Mouse (Mus musculus) limb, embryonic 13.5 days (tissue): ENCODE measurements at regions not wholly inside any gene's neighbourhood (a gene's known extent, or its start where the extent isn't known, plus 50 kb on each side); places are given as distances from the start of the nearest gene placed in this dataset.
A peak's percentile ranks its signal among the peaks of the same experiment; 100 is the strongest.

Experiments
- ATAC-seq: fragments of 200-750 bp; cut with Nextera tagmentation; 2 replicates; pipeline ENCODE4 v1.8.0; 2017; ENCODE audit warnings: low read depth, moderate number of reproducible peaks, moderate TSS enrichment; ENCODE audit not compliant: low FRiP score
- H3K27ac ChIP-seq: fragments of 300-500 bp; sonication (generic); 2 replicates; pipeline ENCODE4 v1.5.1; 2015; ENCODE audit warnings: inconsistent platforms, mild to moderate bottlenecking, moderate library complexity
- H3K27me3 ChIP-seq: fragments of 300-500 bp; sonication (generic); 2 replicates; pipeline ENCODE4 v1.6.1; 2015; ENCODE audit warnings: mild to moderate bottlenecking, inconsistent platforms
- H3K36me3 ChIP-seq: fragments of 300-500 bp; sonication (generic); 2 replicates; pipeline ENCODE4 v1.6.1; 2015; ENCODE audit warnings: inconsistent platforms, mild to moderate bottlenecking, moderate library complexity
- H3K4me1 ChIP-seq: fragments of 300-500 bp; sonication (generic); 2 replicates; pipeline ENCODE4 v1.6.1; 2015; ENCODE audit warnings: inconsistent platforms
- H3K4me2 ChIP-seq: fragments of 300-500 bp; sonication (generic); replicated peaks from 2 replicates; pipeline ENCODE4 v1.6.1; 2015; ENCODE audit warnings: inconsistent platforms, mild to moderate bottlenecking, moderate library complexity
- H3K4me3 ChIP-seq: fragments of 300-500 bp; sonication (generic); 2 replicates; pipeline ENCODE4 v1.5.1; 2015; ENCODE audit warnings: moderate library complexity, mild to moderate bottlenecking, inconsistent platforms
- H3K9ac ChIP-seq: fragments of 300-500 bp; sonication (generic); 2 replicates; pipeline ENCODE4 v1.6.1; 2015; ENCODE audit warnings: mild to moderate bottlenecking, inconsistent platforms
- H3K9me3 ChIP-seq: fragments of 300-500 bp; sonication (generic); 2 replicates; pipeline ENCODE4 v1.6.1; 2016; ENCODE audit warnings: inconsistent platforms
- WGBS: fragments of 180-500 bp; shearing (Covaris S2); methylation state at CpG from one replicate; pipeline ENCODE4 v1.1.7; 2015; 5-methylcytosine and 5-hydroxymethylcytosine counted together

DNA sequence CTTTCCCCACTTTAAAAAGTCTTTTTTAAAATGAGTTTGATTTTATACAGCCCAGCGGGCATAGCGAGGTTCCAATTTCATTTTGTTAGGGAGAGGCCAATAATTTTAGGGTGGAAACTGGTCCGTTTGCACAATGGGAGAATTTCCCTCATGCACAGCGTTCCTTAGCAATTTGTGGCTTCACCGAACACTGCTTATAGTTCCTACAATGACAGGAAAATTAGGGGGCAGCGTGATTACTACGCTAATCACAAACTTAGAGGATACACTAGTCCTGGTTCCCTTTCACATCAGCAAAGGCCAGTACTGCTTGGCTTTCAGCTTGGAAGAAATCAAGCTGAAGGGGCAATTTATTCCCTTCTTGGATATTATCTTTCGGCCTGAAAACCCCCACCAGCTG lies 745.1 kb upstream of the Gm19410 start:
- WGBS: 81% methylated on average over 8 of the region's 8 CpGs
- H3K27me3 ChIP-seq: no peaks in the 10 kb centered on the region
- no peaks in the 10 kb centered on the region for H3K36me3 ChIP-seq
- no peak overlapping the region for H3K9ac ChIP-seq
- H3K4me3 ChIP-seq: no peak overlapping the region
- no peak overlapping the region for H3K27ac ChIP-seq
- no peaks in the 10 kb centered on the region; the same call in 1 of the 2 replicates for H3K4me1 ChIP-seq
- peaks cover 14% of the 10 kb centered on the region for H3K9me3 ChIP-seq
- H3K4me2 ChIP-seq: no peak overlapping the region
- no peak for ATAC-seq

DNA sequence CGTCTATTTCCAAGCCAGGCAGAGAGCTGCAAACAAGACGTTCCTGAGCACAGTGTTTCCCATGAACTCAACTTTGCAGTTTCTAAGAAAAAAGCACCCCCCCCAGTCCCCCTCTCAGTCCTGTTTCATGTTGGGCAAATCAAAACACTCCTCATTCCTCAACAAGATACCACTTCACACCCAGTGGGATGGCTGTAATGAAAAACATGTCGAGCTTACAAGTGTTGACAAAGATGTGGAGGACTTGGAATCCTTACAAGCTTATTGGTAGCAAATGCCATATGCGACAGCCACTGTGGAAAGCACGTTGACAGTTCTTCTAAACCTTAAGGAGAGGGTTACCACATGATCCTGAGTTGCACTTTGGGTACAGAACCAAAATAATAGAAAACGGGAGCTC lies 742.9 kb upstream of the Gm19410 start:
- Histone ChIP-seq H3K36me3 (no peaks in the 10 kb centered on the region), H3K27me3 (no peaks in the 10 kb centered on the region), H3K9me3 (peaks cover 14% of the 10 kb centered on the region), H3K27ac (no peak overlapping the region), H3K4me2 (no peak overlapping the region), H3K9ac (no peak overlapping the region), H3K4me3 (no peak overlapping the region), H3K4me1 (no peaks in the 10 kb centered on the region; the same call in 1 of the 2 replicates)
- WGBS: 67% methylated on average over 6 of the region's 6 CpGs
- ATAC-seq: no peak

DNA sequence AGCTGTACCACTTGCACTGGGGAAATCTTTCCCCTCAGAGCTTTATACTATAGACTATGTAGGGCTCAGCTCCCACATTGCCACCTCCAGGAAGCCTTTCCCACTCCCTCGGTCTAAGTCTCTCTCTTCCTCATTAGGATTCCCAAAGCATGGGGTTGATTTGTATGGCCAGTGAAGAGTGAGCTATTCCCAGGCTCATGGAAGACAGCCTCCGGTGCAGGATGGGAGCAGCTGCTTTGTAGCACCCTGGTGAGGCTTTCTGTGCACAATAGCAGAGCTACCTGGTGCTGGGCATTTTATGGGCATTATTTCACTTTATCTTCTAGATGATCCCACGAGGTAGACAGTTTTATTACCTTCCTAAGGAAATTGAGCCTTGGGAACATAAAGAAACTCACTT lies 717.8 kb upstream of the Gm19410 start:
- Histone ChIP-seq H3K4me3 (no peak overlapping the region), H3K4me1 (no peaks in the 10 kb centered on the region), H3K9me3 (no peaks in the 10 kb centered on the region), H3K27me3 (no peaks in the 10 kb centered on the region), H3K4me2 (no peak overlapping the region), H3K27ac (no peak overlapping the region), H3K9ac (no peak overlapping the region), H3K36me3 (no peaks in the 10 kb centered on the region)
- ATAC-seq: no peak
- 44% methylated on average over 3 of the region's 3 CpGs for WGBS

DNA sequence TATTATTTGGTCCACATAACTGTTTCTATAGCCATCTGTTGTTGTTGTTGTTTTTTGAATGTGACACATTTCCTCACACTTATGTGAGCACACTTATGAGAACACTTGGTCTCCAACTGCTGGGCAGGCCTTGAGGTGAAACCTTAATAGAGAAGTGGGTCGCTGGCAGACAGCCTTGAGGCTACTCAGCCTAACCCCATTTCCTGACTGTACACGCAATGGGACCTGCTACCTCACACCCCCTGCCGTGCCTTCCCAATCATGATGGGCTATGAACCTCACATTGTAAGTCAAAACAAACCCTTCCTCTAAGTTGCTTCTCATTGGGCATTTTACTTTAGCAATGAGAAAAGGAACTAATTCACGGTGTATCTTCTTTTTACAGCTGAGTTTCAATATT lies 712.1 kb upstream of the Gm19410 start:
- no peak overlapping the region for H3K4me3 ChIP-seq
- 87% methylated on average over 4 of the region's 4 CpGs for WGBS

DNA sequence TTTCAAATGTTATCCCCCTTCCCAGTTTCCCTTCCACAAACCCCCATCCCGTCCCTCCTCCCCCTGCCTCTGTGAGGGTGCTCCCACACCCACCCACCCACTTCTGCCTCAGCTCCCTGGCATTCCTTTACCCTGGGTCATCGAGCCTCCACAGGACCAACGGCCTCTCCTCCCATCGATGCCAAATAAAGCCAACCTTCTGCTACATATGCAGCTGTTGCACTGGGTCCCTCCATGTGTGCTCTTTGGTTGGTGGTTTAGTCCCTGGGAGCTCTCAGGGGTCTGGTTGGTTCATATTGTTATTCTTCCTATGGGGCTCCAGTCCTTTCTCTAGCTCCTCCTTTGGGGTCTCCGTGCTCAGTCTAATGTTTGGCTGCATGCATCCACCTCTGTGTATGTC lies 704.5 kb upstream of the Gm19410 start:
- 78% methylated on average over 5 of the region's 5 CpGs for WGBS

More for the DNA sequence above, 712.1 kb upstream of the Gm19410 start:
- H3K9me3 ChIP-seq: no peaks in the 10 kb centered on the region
- H3K27me3 ChIP-seq: no peaks in the 10 kb centered on the region
- ATAC-seq: no peak
- H3K36me3 ChIP-seq: no peaks in the 10 kb centered on the region
- no peaks in the 10 kb centered on the region for H3K4me1 ChIP-seq
- H3K4me2 ChIP-seq: no peak overlapping the region
- no peak overlapping the region for H3K9ac ChIP-seq
- no peak overlapping the region for H3K27ac ChIP-seq

DNA sequence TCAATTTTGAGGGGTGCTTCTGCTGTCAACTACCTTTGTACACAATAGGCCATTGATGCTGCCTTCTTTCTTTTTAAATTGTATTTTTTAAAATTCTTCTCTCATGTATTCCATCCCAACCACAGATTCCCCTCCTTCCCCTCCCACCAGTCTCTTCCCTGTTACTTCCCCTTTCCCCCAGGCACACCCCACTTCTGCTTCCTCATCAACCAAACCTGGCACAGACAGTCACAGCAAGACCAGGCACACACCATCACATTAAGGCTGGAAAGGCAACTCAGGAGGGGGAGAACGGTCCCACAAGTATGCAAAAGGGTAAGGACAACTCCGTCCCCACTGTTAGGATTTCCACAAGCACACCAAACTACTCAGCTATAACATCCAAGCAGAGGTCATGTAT lies 697.4 kb upstream of the Gm19410 start:
- Histone ChIP-seq H3K4me3 (no peak overlapping the region), H3K4me2 (no peak overlapping the region), H3K9me3 (no peaks in the 10 kb centered on the region), H3K36me3 (no peaks in the 10 kb centered on the region), H3K27ac (no peak overlapping the region), H3K4me1 (no peaks in the 10 kb centered on the region), H3K9ac (no peak overlapping the region), H3K27me3 (no peaks in the 10 kb centered on the region)
- 86% methylated on average over 2 of the region's 2 CpGs for whole genome bisulfite sequencing
- ATAC-seq: no peak

More for the DNA sequence above, 704.5 kb upstream of the Gm19410 start:
- ATAC-seq: no peak
- Histone ChIP-seq H3K4me2 (no peak overlapping the region), H3K27ac (no peak overlapping the region), H3K9ac (no peak overlapping the region), H3K9me3 (no peaks in the 10 kb centered on the region), H3K4me3 (no peak overlapping the region), H3K4me1 (no peaks in the 10 kb centered on the region), H3K27me3 (no peaks in the 10 kb centered on the region), H3K36me3 (no peaks in the 10 kb centered on the region)

DNA sequence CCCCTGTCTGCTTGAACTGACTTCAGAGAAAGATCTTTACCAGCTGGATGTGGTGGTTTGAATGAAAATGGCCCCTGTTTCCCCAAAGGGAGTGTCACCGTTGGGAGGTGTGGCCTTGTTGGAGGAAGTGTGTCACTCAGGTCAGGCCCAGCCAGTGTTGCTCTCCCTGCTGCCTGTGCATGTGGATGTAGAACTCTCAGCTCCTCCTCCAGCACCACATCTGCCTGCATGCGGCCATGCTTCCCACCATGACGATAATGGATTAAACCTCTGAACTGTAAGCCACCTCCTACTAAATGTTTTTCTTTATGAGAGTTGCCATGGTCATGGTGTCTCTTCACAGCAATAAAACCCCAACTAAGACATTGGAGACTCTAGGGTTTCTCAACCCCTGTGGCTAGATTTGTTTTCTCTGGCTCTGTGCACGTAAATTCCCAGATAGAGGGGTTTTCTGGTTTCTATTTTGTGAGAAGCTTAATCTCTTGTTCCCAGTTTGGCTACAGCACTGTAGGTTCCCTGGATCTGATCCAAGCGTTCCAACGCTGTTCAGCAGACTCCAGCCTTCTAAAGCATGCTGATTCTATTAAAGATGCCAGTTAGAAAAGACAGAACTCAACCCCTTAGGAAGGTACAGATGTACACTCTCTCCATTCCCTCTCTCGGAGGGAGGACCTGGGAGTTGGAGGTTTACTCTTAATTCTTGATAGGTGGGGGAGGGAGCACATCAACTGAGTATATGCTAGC lies 695.2 kb upstream of the Gm19410 start:
- peak; percentile 86 for ATAC-seq
- H3K27ac ChIP-seq: peak overlapping the region; percentile 61; the same call in 1 of the 2 replicates
- no peaks in the 10 kb centered on the region for H3K36me3 ChIP-seq
- no peaks in the 10 kb centered on the region for H3K9me3 ChIP-seq
- H3K4me3 ChIP-seq: no peak overlapping the region
- H3K9ac ChIP-seq: no peak overlapping the region
- no peaks in the 10 kb centered on the region for H3K4me1 ChIP-seq
- H3K27me3 ChIP-seq: no peaks in the 10 kb centered on the region
- WGBS: 49% methylated on average over 7 of the region's 7 CpGs
- no peak overlapping the region for H3K4me2 ChIP-seq

DNA sequence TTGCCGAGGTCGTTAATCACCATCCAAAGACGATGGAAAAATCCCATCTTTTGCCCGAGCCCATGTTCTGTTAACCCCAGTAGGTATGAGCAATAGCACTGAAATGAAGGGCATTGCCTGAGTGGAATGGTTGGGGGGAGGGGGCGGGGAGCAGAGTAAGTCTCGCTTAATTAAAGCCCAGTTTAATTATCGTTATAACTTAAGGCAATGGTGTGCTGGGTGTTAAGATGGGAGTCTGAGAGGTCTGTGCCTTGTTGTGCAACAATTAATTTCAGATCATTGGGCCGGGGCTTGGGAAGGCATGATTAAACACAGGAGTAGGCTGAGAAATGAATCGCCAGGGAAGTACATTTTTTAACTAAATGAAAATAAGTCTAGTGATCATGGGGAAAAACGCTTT lies 689.6 kb upstream of the Gm19410 start:
- WGBS: 74% methylated on average over 10 of the region's 10 CpGs
- Histone ChIP-seq H3K27me3 (no peaks in the 10 kb centered on the region), H3K4me1 (no peaks in the 10 kb centered on the region), H3K4me2 (no peak overlapping the region), H3K27ac (no peak overlapping the region), H3K9ac (no peak overlapping the region), H3K9me3 (no peaks in the 10 kb centered on the region), H3K36me3 (no peaks in the 10 kb centered on the region), H3K4me3 (no peak overlapping the region)
- no peak for ATAC-seq

DNA sequence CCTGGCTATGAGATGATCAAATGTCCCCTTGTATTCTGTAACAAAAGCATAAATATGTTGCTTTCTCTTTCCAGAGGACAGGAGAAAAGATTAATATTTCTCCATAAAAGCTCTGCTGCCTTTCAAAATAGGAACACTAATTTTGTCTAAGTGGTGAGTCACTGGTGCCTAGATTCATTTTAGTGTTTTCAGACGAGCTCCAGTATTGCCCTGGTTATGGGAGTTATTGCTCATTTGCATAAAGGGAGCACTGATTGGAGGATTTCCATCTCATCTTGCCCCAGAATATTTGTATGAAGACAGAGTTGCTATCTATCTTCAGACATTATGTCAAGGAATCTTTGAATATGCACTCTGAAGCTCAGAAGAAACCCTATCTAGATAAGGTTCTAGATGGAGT lies 682.4 kb upstream of the Gm19410 start:
- Histone ChIP-seq H3K9ac (no peak overlapping the region), H3K4me1 (no peaks in the 10 kb centered on the region), H3K36me3 (no peaks in the 10 kb centered on the region), H3K27ac (no peak overlapping the region), H3K27me3 (no peaks in the 10 kb centered on the region), H3K9me3 (no peaks in the 10 kb centered on the region), H3K4me2 (no peak overlapping the region), H3K4me3 (no peak overlapping the region)
- 50% methylated on average over 1 of the region's 1 CpGs for WGBS
- ATAC-seq: no peak

DNA sequence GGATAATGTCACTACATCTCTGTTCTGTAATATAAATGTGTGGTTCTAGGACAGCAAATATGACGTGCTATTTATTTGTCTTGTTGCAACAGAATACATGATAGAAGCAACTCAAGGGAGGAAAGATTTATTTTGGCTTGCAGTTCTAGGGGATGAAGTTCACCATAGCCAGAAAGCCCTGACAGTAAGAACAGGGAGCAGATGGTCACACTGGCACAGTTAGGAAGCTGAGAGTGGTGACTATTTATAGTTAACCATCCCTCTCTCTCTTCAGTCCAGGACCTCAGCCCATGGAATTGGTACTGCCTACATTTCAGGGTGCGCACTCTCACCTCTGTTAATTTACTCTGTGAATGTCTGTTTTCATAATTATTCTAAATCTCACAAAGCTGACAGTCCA lies 678.5 kb upstream of the Gm19410 start:
- Histone ChIP-seq H3K9me3 (no peaks in the 10 kb centered on the region), H3K27me3 (no peaks in the 10 kb centered on the region), H3K4me1 (no peaks in the 10 kb centered on the region), H3K4me2 (no peak overlapping the region), H3K27ac (no peak overlapping the region), H3K4me3 (no peak overlapping the region), H3K9ac (no peak overlapping the region), H3K36me3 (no peaks in the 10 kb centered on the region)
- no peak for ATAC-seq
- 89% methylated on average over 2 of the region's 2 CpGs for WGBS

DNA sequence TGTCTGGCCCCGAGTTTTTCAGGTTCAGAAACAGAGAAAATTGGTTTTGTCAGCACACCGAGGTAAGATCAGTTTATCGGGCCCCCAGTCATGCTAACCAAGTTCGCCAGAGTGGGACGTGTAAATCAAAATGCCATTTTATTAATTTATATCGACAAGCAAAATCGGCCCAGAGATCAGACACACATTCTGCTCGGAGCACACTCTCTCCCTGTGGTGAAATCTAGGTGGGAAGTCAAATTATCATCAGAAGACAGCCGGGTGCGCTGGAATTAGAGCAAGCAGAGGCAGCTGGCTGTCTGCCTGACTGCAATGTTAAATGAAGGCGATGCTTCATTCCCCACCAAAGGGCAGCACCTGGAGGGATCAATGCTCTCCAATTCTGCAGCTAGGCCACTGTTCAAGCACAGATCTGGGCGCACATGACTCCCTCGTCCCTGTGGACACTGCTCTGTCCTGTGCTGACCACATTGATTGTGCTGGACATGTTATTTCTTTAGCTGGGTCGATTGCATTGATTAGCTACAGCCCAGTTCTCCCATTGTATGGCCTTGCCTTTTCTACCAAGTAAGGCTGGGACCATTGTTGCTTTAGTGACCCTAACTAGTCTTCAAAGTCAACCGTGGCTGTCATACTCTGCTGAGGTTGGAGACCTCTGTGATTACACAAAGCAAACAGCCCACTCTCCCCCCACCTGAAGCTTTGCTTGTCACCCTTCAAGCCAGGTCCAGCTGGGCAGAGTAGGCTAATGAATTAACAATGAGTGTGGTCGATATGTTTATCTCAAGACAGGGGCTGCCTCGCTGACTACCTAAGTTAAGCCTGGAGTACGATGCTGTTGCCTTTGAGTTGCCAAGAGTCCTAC lies 677.0 kb upstream of the Gm19410 start:
- ATAC-seq: no peak

DNA sequence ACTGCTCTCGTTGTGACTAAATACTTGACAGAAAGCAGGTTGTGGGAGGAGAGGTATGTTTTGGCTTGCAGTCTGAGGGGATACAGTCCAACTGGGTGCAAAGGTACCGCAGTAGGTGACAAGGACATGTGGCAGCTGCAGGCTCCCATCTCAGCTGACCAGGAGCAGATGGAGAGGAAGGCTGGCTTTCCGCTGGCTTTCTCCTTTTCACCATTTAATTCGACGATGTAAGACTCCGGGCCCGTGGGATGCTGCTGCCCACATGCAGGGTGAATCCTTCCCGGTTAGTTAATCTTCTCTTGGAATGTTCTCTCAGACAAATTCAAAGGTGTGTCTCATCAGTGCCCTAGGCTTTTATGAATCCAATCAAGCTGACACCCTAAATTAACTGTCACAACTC lies 676.1 kb upstream of the Gm19410 start:
- H3K9me3 ChIP-seq: no peaks in the 10 kb centered on the region
- no peak for ATAC-seq
- WGBS: 89% methylated on average over 8 of the region's 8 CpGs

More for the DNA sequence above, 677.0 kb upstream of the Gm19410 start:
- Histone ChIP-seq H3K4me1 (no peaks in the 10 kb centered on the region), H3K4me3 (no peak overlapping the region), H3K9ac (no peak overlapping the region), H3K27ac (no peak overlapping the region), H3K4me2 (no peak overlapping the region), H3K36me3 (no peaks in the 10 kb centered on the region), H3K9me3 (no peaks in the 10 kb centered on the region), H3K27me3 (no peaks in the 10 kb centered on the region)
- WGBS: 82% methylated on average over 18 of the region's 18 CpGs

More for the DNA sequence above, 676.1 kb upstream of the Gm19410 start:
- no peaks in the 10 kb centered on the region for H3K36me3 ChIP-seq
- H3K27ac ChIP-seq: no peak overlapping the region
- no peak overlapping the region for H3K4me3 ChIP-seq
- H3K9ac ChIP-seq: no peak overlapping the region
- H3K4me1 ChIP-seq: no peaks in the 10 kb centered on the region
- no peaks in the 10 kb centered on the region for H3K27me3 ChIP-seq
- H3K4me2 ChIP-seq: no peak overlapping the region
